In genomic region chr3:20034719-20035404, GRCm38 (mm10) we compare ENCODE assay signal across 8 mouse cellular contexts. TPM values are rescaled to one million over a fixed set of nuclear protein-coding genes. Genes with fewer than 3 reads are reported as not detected.
DNase-seq lines count a peak whose midpoint lies in the region; ATAC-seq and TF ChIP-seq lines count a peak whose summit lies in the region.

TSS of gene Hps3 (minus strand) at chr3:20035315.

- H3K36me3 ChIP-seq in ES-E14 (ENCODE audit: control insufficient read depth, insufficient read depth, low read length, poor library complexity, severe bottlenecking): no peaks in the 10 kb centered on the region
- no peaks in the 10 kb centered on the region for H3K36me3 ChIP-seq in forebrain, embryonic 16.5 days (ENCODE audit: control insufficient read depth, insufficient read depth)
- no peaks in the 10 kb centered on the region for H3K36me3 ChIP-seq in lung, embryonic 15.5 days

- H3K27ac ChIP-seq in ES-E14 (ENCODE audit: insufficient read depth, low read depth, low read length, poor library complexity, severe bottlenecking): peak within 1 kb of the TSS; percentile 42; the same call in 1 of the 2 replicates
- H3K27ac ChIP-seq in forebrain, embryonic 16.5 days (ENCODE audit: low read length): peak within 1 kb of the TSS; percentile 84
- peak within 1 kb of the TSS; percentile 72 for H3K27ac ChIP-seq in lung, embryonic 15.5 days

- 0% methylated on average over 47 of the region's 47 CpGs for WGBS in forebrain, embryonic 16.5 days
- under 1% methylated on average over 47 of the region's 47 CpGs for WGBS in lung, embryonic 15.5 days

- peak within 1 kb of the TSS; percentile 81 for H3K4me2 ChIP-seq in forebrain, embryonic 16.5 days (ENCODE audit: low read length)
- H3K4me2 ChIP-seq in lung, embryonic 15.5 days: peak within 1 kb of the TSS; percentile 78

- ATAC-seq in forebrain, embryonic 16.5 days: peak; percentile 99
- peak; percentile 98 for ATAC-seq in lung, embryonic 15.5 days (ENCODE audit: borderline replicate concordance, extremely low read depth, low FRiP score, low TSS enrichment)

- H3K9me3 ChIP-seq in ES-E14 (ENCODE audit: control insufficient read depth, insufficient read depth, low read depth, low read length): no peaks in the 10 kb centered on the region
- H3K9me3 ChIP-seq in forebrain, embryonic 16.5 days (ENCODE audit: control insufficient read depth, low read length): no peaks in the 10 kb centered on the region
- no peaks in the 10 kb centered on the region for H3K9me3 ChIP-seq in lung, embryonic 15.5 days

- H3K9ac ChIP-seq in ES-E14 (ENCODE audit: insufficient read depth, low read depth, low read length, poor library complexity, severe bottlenecking): peak within 1 kb of the TSS; percentile 78
- peak within 1 kb of the TSS; percentile 85 for H3K9ac ChIP-seq in forebrain, embryonic 16.5 days (replicated peaks; ENCODE audit: low read depth, low read length)
- H3K9ac ChIP-seq in lung, embryonic 15.5 days: peak within 1 kb of the TSS; percentile 62

- intact Hi-C loops in heart, postnatal 36 days (cut with DNase I): loop anchor here (2.0 to 10.0 kb wide), 2 partner anchors 22 to 410 kb away; partner anchors contain the start of genes 1700064H15Rik and Hltf

- in situ Hi-C loops in ES-E14 (cut with MboI; ENCODE audit: low sequenced_read_pairs in 2 of 2, unreplicated experiment in 2 of 2): no loop called here

- peak within 1 kb of the TSS; percentile 64 to 82 for H3K4me3 ChIP-seq in ES-E14 (ENCODE audit: insufficient read depth in 1 of 2, low read depth in 1 of 2, low read length in 2 of 2, poor library complexity in 1 of 2, severe bottlenecking in 1 of 2)
- H3K4me3 ChIP-seq in forebrain, embryonic 16.5 days (replicated peaks; ENCODE audit: low read length): peak within 1 kb of the TSS; percentile 91
- H3K4me3 ChIP-seq in lung, embryonic 15.5 days: peak within 1 kb of the TSS; percentile 96

- no peaks in the 10 kb centered on the region for H3K27me3 ChIP-seq in forebrain, embryonic 16.5 days (replicated peaks; ENCODE audit: control insufficient read depth, insufficient read depth, low read length)
- no peaks in the 10 kb centered on the region for H3K27me3 ChIP-seq in lung, embryonic 15.5 days

- peak; percentile 79 for DNase-seq in ES-E14 (ENCODE audit: low read depth, low spot score)
- DNase-seq in cerebellum, adult 11-12 months: peak; percentile 85
- peak; percentile 85 to 92 for DNase-seq in heart, postnatal 36 days
- DNase-seq in layer of hippocampus, adult 8-10 months (ENCODE audit: low spot score in 2 of 2): peak; percentile 76 to 88
- DNase-seq in ovary, adult 18-20 months (ENCODE audit: low spot score): peak; percentile 75
- DNase-seq in thymus, postnatal 0 days (ENCODE audit: low spot score): peak; percentile 90

- H3K4me1 ChIP-seq in ES-E14 (ENCODE audit: control insufficient read depth in 2 of 2, insufficient read depth in 2 of 2, low read length in 2 of 2, poor library complexity in 1 of 2): peaks cover 0 to 2% of the 10 kb centered on the region in 2 experiments; a peak in 1 of 4 replicates
- peaks cover 13% of the 10 kb centered on the region for H3K4me1 ChIP-seq in forebrain, embryonic 16.5 days (replicated peaks; ENCODE audit: control insufficient read depth, insufficient read depth, low read length)
- H3K4me1 ChIP-seq in lung, embryonic 15.5 days: peaks cover 13% of the 10 kb centered on the region

TF ChIP-seq in ES-E14, 5 proteins besides CTCF, POLR2A, EP300 and RAD21:
- TF ChIP-seq HCFC1 (IDR thresholded peaks at IDR 0.05; ENCODE audit: borderline replicate concordance, insufficient read depth, low read length) (peak; percentile 73; the same call in 1 of the 2 replicates), CHD2 (IDR thresholded peaks at IDR 0.05; ENCODE audit: low read depth, low read length) (no peak), ZNF384 (IDR thresholded peaks at IDR 0.05; ENCODE audit: low read depth, low read length) (no peak)
TF ChIP-seq in ES-E14: peak in this region for 1.

RNA-seq across cellular contexts. Expression of gene Hps3, which starts in this region (rescaled TPM):
- 8.9 and 9.6 TPM in 2 replicates for total RNA-seq in ES-E14 (2012; rRNA removed)
- polyA plus RNA-seq in forebrain, embryonic 16.5 days (2015; fragmentation: Nextera tagmentation; extraction: Ambion mirVana): 14.4 and 15.1 TPM in 2 replicates
- total RNA-seq in heart, postnatal 36 days (2021): 1 to 10 TPM; 7.6 to 8.7 TPM
- 10 to 100 TPM; 20.7 to 22.3 (median 21.7) TPM for total RNA-seq in layer of hippocampus, adult 8-10 months (2022)
- 11.0 and 11.8 TPM in 2 replicates for polyA plus RNA-seq in lung, embryonic 15.5 days (2015; fragmentation: Nextera tagmentation; extraction: Ambion mirVana)
- 10.7 and 13.3 TPM in 2 replicates for polyA plus RNA-seq in thymus, postnatal 0 days (2015; fragmentation: Nextera tagmentation; extraction: Ambion mirVana)

Comparison
In these comparisons a context has a peak if more than half of its experiments do, and no peak if none do; other contexts are left out.
1. Peak in every context shown above with its lines: DNase-seq, ATAC-seq, H3K4me3 ChIP-seq and H3K27ac ChIP-seq.